Mouse (Mus musculus) midbrain, embryonic 14.5 days (tissue): ENCODE measurements around the gene Pi16. TPM values are rescaled to one million over a fixed set of nuclear protein-coding genes. Genes with fewer than 3 reads are reported as not detected.

Experiments used
- ATAC-seq: fragments of 200-750 bp; cut with Nextera tagmentation; 2 replicates; pipeline ENCODE4 v1.8.0; 2017; ENCODE audit warnings: moderate number of reproducible peaks, moderate library complexity; ENCODE audit not compliant: low FRiP score, low TSS enrichment
- DNase-seq: peaks from one replicate; pipeline ENCODE4 v3.0.0-alpha.2; 2015
- H3K27ac ChIP-seq: fragments of 300-500 bp; sonication (generic); replicated peaks from 2 replicates; pipeline ENCODE4 v1.5.1; 2014; ENCODE audit warnings: mild to moderate bottlenecking, low read depth, low read length, moderate library complexity
- H3K27me3 ChIP-seq: fragments of 300-500 bp; sonication (generic); 2 replicates; pipeline ENCODE4 v1.6.1; 2014; ENCODE audit warnings: low read length, control low read depth, mixed read lengths; ENCODE audit not compliant: control insufficient read depth, insufficient read depth
- H3K36me3 ChIP-seq: fragments of 300-500 bp; sonication (generic); 2 replicates; pipeline ENCODE4 v1.6.1; 2014; ENCODE audit warnings: low read length, control low read depth; ENCODE audit not compliant: control insufficient read depth, insufficient read depth
- H3K4me1 ChIP-seq: fragments of 300-500 bp; sonication (generic); 2 replicates; pipeline ENCODE4 v1.6.1; 2014; ENCODE audit warnings: mild to moderate bottlenecking, antibody characterized with exemption, low read length, control low read depth; ENCODE audit not compliant: control insufficient read depth, insufficient read depth
- H3K4me2 ChIP-seq: fragments of 300-500 bp; sonication (generic); 2 replicates; pipeline ENCODE4 v1.6.1; 2014; ENCODE audit warnings: mild to moderate bottlenecking, low read length, moderate library complexity
- H3K4me3 ChIP-seq: fragments of 300-500 bp; sonication (generic); replicated peaks from 2 replicates; pipeline ENCODE4 v1.5.1; 2014; ENCODE audit warnings: low read depth, low read length
- H3K9ac ChIP-seq: fragments of 300-500 bp; sonication (generic); replicated peaks from 2 replicates; pipeline ENCODE4 v1.6.1; 2014; ENCODE audit warnings: mild to moderate bottlenecking, low read length, moderate library complexity
- H3K9me3 ChIP-seq: fragments of 300-500 bp; sonication (generic); 2 replicates; pipeline ENCODE4 v1.6.1; 2016; ENCODE audit warnings: low read length, control low read depth, mixed read lengths; ENCODE audit not compliant: control insufficient read depth
- WGBS: fragments of 180-500 bp; shearing (Covaris S2); extraction: QIAGEN DNeasy Blood & Tissue Kit; methylation state at CpG from one replicate; pipeline ENCODE4 v1.1.7; 2014; 5-methylcytosine and 5-hydroxymethylcytosine counted together
- polyA plus RNA-seq: library from polyadenylated mRNA; unstranded; fragments of >200 nt; fragmentation: Nextera tagmentation; extraction: Ambion mirVana; gene quantifications from 2 replicates; pipeline ENCODE4 v1.2.1, GENCODE M21; 2014

Gene Pi16
- polyA plus RNA-seq, 1 experiment from 2014 or later = 1.3 TPM

- Histone ChIP-seq H3K9me3 (no peaks in the 10 kb centered on the region), H3K9ac (no peak overlapping the region), H3K4me1 (no peaks in the 10 kb centered on the region), H3K27me3 (no peaks in the 10 kb centered on the region), H3K27ac (no peak overlapping the region), H3K4me3 (no peak overlapping the region), H3K4me2 (no peak overlapping the region), H3K36me3 (peaks cover 65% of the 10 kb centered on the region)
- 94% methylated on average over 7 of the region's 7 CpGs for WGBS
- no peak for DNase-seq
- ATAC-seq = no peak
Measured at GRCm38 (mm10) chr17:29300926-29301325, 16.6 kb upstream of the Pi16 start.

GRCm38 (mm10) chr17:29301421-29301820 lies 16.1 kb upstream of the Pi16 start:
- peaks cover 60% of the 10 kb centered on the region for H3K36me3 ChIP-seq
- no peaks in the 10 kb centered on the region for H3K9me3 ChIP-seq
- H3K27ac ChIP-seq = no peak overlapping the region
- H3K4me2 ChIP-seq = no peak overlapping the region
- ATAC-seq = no peak
- DNase-seq = no peak
- H3K27me3 ChIP-seq = no peaks in the 10 kb centered on the region
- H3K4me1 ChIP-seq = no peaks in the 10 kb centered on the region
- no peak overlapping the region for H3K4me3 ChIP-seq
- H3K9ac ChIP-seq = no peak overlapping the region
- 92% methylated on average over 6 of the region's 6 CpGs for WGBS

- ATAC-seq (no peak), DNase-seq (no peak)
- Histone ChIP-seq H3K27ac (no peak overlapping the region), H3K4me1 (no peaks in the 10 kb centered on the region), H3K4me2 (no peak overlapping the region), H3K9ac (no peak overlapping the region), H3K36me3 (peaks cover 53% of the 10 kb centered on the region), H3K27me3 (no peaks in the 10 kb centered on the region), H3K9me3 (no peaks in the 10 kb centered on the region), H3K4me3 (no peak overlapping the region)
- 78% methylated on average over 5 of the region's 5 CpGs for WGBS
Measured at GRCm38 (mm10) chr17:29302149-29302548, 15.3 kb upstream of the Pi16 start.

- Histone ChIP-seq H3K36me3 (peaks cover 45% of the 10 kb centered on the region), H3K9me3 (no peaks in the 10 kb centered on the region), H3K27ac (no peak overlapping the region), H3K4me3 (no peak overlapping the region), H3K9ac (no peak overlapping the region), H3K4me2 (no peak overlapping the region), H3K4me1 (no peaks in the 10 kb centered on the region), H3K27me3 (no peaks in the 10 kb centered on the region)
- DNase-seq (no peak), ATAC-seq (no peak)
- 55% methylated on average over 3 of the region's 3 CpGs for WGBS
Measured at GRCm38 (mm10) chr17:29303087-29303486, 14.4 kb upstream of the Pi16 start.

- no peak overlapping the region for H3K4me3 ChIP-seq
- no peak overlapping the region for H3K9ac ChIP-seq
- H3K27ac ChIP-seq = no peak overlapping the region
- ATAC-seq = no peak
- no peaks in the 10 kb centered on the region for H3K4me1 ChIP-seq
- WGBS = 66% methylated on average over 3 of the region's 3 CpGs
- DNase-seq = no peak
- no peaks in the 10 kb centered on the region for H3K27me3 ChIP-seq
- peaks cover 39% of the 10 kb centered on the region for H3K36me3 ChIP-seq
- H3K4me2 ChIP-seq = no peak overlapping the region
- no peaks in the 10 kb centered on the region for H3K9me3 ChIP-seq
Measured at GRCm38 (mm10) chr17:29303856-29304255, 13.6 kb upstream of the Pi16 start.

- 78% methylated on average over 13 of the region's 13 CpGs for WGBS
- H3K9me3 ChIP-seq = no peaks in the 10 kb centered on the region
- H3K36me3 ChIP-seq = peaks cover 34% of the 10 kb centered on the region
- DNase-seq = no peak
- no peak for ATAC-seq
- no peak overlapping the region for H3K4me3 ChIP-seq
- no peaks in the 10 kb centered on the region for H3K27me3 ChIP-seq
- no peak overlapping the region for H3K9ac ChIP-seq
- no peak overlapping the region for H3K27ac ChIP-seq
- H3K4me1 ChIP-seq = no peaks in the 10 kb centered on the region
- no peak overlapping the region for H3K4me2 ChIP-seq
Measured at GRCm38 (mm10) chr17:29304376-29305057, 13.0 kb upstream of the Pi16 start.

- no peak for DNase-seq
- H3K4me2 ChIP-seq = no peak overlapping the region
- WGBS = 30% methylated on average over 15 of the region's 15 CpGs
- H3K9ac ChIP-seq = no peak overlapping the region
- ATAC-seq = no peak
- no peaks in the 10 kb centered on the region for H3K4me1 ChIP-seq
- no peak overlapping the region for H3K27ac ChIP-seq
- no peaks in the 10 kb centered on the region for H3K27me3 ChIP-seq
- no peaks in the 10 kb centered on the region for H3K9me3 ChIP-seq
- peaks cover 26% of the 10 kb centered on the region for H3K36me3 ChIP-seq
- H3K4me3 ChIP-seq = no peak overlapping the region
Measured at GRCm38 (mm10) chr17:29305058-29305806, 12.2 kb upstream of the Pi16 start.

- ATAC-seq (no peak), DNase-seq (no peak)
- Histone ChIP-seq H3K4me3 (no peak overlapping the region), H3K36me3 (peaks cover 21% of the 10 kb centered on the region), H3K27ac (no peak overlapping the region), H3K4me2 (no peak overlapping the region), H3K4me1 (no peaks in the 10 kb centered on the region), H3K9me3 (no peaks in the 10 kb centered on the region), H3K27me3 (no peaks in the 10 kb centered on the region), H3K9ac (no peak overlapping the region)
- 64% methylated on average over 7 of the region's 7 CpGs for WGBS
Measured at GRCm38 (mm10) chr17:29305871-29306270, 11.6 kb upstream of the Pi16 start.
